Mouse (Mus musculus): ENCODE data around the gene Kmt2d.
A peak's percentile ranks its signal among the peaks of the same experiment; 100 is the strongest.

The Kmt2d gene

DNA sequence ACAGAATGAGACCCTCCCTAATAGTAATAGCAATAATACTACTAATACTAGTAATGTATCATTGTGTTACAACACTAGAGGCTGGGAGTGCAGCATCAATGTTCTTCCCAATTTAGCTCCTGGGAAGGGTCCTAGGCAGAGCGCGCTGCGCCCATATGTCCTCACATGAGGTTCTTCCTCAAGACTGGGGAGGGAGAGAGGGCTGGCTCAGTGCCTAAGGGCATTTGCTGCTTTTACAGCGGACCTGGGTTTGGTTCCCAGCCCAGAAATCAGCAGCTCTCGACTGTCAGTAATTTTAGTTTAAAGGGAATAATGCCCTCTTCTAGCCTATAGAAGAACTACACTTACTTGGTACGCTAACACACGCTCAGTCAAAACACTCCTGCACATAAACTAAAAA is 16.5 kb upstream of the Kmt2d start:
- no peak for DNase-seq (ENCODE audit: low spot score)

DNA sequence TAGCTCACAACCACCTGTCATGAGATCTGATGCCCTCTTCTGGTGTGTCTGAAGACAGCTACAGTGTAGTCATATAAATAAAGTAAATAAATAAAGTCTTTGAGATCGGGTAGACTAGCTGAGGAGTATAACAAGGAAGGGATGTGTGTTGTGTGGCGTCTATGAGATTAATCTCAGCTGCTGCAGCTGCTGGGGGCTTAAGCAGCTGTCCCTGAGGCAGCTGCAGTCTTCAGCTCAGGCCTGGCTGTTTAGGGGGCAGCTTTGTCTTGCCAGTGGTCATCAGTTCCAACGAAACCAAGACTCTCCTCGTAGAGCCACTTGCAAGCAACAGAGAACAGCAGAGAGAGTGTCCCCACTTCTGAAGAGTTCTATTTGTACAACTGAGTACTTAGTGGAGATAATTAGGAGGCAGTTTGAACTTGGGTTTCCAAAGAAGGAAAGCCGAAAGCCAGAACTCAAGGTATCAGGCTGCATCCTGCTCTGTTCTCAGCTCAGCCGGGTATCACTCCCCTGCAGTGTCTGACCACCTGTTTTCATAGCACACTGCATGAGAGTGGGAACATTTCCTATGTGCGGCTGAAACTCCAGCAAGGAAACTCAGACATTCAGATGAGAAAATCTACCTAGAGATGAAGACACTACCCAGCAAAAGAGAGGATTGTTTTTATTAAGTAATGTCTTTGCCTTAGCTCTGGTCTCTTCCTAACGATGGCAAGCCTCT is 15.8 kb upstream of the Kmt2d start:
- no peak for DNase-seq (ENCODE audit: low spot score)

DNA sequence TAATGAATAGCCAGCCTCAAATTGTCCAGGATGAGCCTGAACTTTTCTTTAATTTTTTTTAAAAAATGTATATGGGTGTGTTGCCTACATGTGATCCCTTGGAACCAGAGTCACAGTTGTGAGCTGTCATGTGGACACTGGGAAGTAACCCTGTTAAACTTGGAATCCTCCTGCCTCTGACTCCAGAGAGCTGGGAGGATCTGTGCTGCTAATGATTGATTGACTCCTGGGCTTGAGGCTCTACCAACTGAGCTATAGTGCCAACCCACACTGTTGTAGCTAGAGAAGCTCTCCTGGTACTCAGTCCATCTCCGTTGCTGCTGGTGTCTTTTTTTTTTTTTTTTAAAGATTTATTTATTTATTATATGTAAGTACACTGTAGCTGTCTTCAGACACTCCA is 13.1 kb upstream of the Kmt2d start:
- no peak for DNase-seq (ENCODE audit: low spot score)

DNA sequence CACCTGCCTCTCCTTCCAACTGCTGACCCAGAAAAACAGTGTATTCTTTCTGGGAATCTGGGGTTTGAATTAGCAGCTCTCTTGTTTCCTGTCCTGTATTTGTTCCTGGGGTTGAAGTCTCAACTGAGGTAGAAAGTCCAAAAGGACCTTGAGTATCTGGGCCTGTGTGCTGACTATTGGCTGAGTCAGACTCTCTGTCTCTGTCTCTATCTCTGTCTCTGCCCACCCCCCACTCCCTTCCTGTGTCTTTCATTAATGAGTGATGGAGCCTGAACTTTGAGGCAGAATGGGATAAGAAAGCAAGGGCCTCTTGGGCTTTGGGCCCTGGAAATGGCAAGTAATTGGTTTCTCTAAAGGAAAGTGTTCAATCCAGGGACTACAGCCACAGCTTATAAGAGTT is 12.7 kb upstream of the Kmt2d start:
- no peak for DNase-seq (ENCODE audit: low spot score)

DNA sequence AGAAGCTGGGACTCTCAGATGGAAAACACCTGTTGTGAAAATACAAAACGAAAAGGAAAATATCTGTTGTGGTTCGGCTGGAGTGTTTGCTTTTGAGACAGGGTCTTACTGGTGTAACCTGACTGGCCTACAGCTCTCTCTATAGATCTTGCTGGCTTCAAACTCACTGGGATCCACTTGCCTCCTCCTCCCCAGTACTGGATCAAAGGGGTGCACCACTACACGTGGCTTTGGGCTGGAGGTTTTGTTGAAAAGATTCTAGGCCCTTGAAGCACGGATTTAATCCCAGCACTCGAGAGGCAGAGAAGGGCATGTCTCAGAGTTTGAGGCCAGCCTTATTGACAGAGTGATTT is 10.6 kb upstream of the Kmt2d start:
- no peak for DNase-seq (ENCODE audit: low spot score)

DNA sequence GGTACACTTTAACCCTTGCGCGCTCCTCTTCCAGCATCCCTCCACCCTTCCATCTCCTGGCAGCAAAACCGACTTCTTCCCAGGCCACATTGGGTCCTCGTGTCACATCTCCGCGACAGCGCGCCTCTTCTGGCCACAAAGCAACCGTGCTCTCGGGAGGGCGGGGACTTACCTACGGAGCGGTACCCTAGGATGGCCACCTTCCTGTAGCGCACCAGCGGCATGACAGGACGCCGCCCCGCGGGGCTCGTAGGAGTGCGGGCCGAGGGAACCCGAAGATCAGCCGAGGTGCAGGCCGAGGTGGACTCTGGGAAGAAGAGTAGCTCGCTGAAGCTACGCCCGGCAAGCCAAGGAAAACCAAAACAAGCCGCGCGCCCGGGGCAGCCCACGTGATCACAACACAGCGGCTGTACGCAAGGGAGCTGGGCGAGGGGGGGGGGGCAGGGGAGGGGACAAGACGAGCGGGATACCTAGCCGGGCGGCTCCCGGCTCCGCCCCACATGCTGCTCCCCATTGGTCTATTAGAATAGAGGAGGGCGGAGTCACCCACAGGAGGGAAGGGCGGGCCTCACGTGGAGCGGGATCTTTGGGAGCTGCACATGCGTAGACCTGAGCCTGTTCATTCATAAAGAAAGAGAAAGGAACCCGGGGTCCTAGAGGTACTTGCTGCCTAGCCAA is 10.1 kb upstream of the Kmt2d start:
- DNase-seq (ENCODE audit: low spot score) = peak; percentile 91

DNA sequence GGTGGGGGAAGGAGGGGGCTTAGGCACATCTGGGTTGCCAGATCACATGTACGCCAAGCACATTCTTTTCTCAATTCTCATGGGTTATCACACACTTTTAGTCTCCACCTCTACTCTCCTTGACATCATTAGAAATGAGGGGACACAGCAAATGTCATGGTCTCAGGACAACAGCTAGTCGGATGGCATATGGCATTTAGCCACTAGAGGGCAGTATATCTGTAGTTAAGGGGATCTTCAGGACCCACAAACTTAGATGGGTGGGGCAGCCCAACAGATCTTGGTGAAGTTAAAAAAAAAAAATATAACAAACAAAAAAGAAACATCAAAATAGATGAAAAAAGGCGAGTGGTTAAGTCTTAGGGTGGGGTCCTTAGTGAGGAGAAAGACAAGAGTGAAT is 6.3 kb upstream of the Kmt2d start:
- DNase-seq (ENCODE audit: low spot score) = no peak

DNA sequence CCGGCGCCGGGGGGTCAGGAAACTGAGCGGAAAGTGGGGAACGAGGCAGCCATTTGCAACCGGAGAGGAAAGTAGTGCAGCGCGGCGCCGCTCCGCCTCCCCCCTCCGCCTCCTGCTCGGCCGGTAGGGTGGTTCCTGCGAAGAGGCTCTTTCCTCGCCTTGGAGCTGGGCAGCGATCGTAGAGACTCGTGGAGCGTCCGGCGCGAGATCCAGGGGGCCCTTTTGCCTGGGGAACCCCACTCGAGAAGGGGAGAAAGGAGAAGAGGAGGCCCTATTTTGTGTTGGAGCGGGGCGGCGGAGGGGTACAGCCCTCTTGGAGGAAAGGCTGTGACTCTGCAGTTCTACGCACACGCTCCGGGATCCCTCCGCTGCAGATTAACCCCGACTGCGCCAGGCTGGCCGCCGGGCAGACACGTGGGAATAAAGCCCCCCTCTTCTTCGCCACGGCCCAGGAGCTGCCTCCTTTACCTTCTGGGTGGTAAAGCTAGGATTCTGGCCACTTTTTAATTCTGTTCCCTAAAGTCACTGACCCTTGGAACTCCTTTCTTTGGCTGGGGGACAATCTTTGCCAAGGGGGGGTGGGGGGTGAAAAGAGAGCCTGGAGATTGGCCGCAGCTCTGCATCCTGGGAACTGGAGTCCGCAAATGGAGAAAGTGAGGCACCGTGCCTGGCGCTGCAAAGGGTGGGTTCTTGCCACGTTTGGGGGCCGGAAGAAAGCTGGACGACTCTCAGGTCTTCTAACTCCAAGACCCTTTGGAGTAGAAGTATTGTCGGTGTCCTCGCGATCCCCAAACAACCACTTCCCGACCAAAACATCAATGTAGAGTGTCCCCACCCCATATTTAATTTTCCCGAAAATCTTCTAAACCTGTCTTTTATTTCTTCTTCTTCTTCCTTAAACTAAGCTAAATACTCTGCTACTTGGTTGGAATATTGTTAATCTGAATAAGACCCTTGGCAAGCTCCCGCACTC is 1.2 kb upstream of the Kmt2d start:
- peak; percentile 91 for DNase-seq (ENCODE audit: low spot score)

DNA sequence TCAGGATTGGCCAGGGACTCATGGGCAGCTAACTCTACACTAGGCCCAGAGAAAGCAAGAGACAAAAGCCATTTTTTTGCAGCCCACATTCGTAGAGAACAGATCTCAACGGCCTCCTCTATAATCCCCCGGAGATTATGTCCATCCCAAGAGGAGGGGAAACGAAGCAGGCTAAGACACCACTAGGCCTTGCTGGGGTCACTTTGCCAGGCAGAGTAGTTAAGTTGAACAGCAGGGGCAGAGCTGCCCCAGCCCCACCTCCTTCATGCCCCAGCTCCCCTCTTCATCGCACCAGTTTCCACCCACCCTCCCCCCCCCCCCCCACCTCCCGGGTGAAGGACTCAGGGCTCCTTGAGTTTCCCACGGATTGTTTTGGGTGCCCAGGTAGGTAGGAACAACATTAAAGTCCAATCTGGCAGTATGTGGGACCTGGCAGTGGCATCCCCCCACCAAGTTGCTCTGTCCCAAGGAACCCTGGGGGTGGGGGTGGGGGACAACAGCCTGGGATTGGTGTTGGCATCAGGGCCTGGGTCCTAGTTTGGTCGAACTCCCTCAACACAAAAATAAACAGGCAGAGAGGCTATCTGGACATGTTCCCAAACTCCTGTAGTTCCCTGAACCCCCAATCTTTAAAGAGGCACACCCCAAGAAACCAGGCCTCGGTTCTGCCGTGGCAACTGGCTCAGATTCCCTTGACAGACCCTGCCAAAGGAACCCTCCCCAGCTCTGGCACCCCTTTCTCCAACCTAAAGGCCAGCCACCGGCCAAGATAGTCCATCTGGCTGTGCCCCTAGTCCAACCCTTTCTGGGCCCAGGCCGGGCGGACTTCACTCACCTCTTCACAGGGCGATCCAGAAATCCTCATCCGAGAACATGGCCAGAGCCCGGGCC is 580 bp downstream of the Kmt2d start:
- no peak for DNase-seq (ENCODE audit: low spot score)

DNA sequence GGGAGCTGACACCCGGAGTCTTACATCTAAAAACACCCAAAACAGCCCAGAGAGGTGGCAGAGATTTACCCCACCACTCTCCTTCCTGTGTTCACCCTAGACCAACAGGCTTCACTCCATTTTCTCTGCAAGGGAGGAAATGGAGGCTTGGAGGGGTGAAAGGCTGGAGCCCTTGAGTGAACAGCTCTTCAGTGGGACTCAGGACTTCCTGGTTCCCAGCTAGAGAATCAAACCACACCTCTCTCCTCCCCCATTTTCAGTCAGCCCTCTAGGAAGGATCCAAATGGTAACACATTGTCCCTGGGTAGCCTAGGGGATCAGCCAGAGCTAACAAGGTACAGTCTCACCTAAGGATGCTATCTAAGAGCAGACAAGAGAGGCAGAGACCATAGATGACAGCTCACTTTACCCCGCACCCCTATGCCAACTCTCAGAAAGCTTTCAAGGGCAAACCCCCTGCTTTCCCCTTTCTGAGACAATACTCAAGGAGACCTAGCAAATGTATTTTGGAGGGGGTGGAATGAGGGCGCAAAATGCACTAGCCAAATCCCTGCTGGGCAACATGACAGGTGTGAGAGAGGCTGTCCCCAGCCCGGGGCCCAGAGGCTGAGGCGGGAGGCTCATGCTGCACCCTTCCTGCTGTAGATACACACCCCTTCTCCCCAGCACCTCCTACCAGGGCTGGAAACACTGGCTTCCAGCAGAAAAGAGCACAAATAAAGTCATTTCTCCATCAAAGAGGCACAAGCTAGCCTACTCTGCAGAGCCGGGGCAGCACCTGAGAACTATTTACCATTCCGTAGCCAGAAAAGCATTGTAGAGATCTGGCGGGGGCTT is 1.4 kb downstream of the Kmt2d start:
- no peak for DNase-seq (ENCODE audit: low spot score)

DNA sequence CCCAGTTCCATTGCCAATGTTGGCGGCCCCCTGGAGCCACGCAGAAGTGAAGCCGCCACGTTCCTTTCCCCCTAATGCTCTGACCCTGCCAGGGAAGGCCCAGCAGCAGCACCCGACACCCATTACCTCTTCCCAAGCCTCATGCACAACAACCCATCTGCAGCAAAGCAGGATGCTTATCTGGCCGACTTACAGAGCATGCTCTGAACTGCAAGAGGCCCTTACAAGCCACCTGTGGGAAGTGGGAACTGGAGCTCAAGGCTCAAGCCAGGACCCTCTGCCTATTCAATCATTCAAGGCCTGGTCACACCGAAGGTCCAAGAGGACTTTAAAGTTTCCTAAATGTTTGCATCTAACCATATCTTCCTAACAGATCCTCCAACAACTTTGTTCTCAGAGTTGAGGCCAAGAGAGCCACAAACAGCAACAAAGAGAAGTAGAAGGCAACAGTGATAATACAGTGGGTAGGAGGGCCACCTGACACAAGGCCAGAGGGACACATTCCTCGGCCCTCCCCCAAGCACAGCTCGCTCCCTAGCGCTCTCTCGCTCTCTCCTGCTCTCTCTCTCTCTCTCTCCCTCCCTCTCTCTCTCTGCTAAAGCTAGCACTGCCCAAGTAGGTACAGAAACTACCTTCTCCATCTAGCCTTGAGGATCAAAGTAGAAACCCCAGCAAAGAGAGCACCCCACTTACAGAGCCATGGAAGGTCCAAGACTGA is 2.5 kb downstream of the Kmt2d start:
- no peak for DNase-seq (ENCODE audit: low spot score)

DNA sequence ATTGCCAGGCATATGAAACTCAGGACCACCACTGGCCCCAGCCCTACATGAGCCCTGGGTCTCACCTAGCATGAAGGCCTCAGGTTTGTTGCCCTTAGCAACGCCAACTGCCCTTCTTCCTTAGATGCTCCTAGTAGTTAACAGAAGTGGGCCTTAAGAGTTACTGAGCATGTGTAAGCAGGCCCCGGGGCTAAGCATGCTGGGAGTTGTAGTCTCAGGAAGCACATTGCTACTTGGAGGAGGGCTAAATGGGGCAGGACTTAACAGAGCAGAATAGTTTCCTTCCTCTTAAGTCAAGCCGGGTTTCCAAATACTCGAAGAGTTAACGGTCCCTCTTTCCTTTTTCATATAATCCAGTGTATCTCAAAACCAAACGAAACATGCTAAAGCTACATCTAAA is 3.7 kb downstream of the Kmt2d start:
- no peak for DNase-seq (ENCODE audit: low spot score)

DNA sequence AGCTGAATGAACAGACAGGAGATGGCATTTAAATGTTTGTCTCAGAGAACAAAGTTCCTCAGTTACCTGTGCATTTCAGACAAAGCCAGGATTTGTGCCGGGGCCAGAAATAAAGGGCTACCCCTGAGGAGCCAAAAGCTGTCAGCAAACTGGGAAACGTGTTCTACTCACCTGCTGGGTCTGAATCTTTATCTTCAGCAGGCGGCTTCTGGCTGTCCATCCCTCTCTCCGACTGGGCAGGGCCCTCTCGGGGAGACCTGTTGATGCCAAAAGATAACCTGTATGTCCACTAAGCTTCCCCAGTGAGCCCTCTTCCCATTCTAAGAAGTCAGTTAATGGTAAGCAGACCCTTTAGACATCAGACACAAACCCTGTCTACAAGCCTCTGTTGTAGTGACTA is 4.5 kb downstream of the Kmt2d start:
- DNase-seq (ENCODE audit: low spot score) = no peak

DNA sequence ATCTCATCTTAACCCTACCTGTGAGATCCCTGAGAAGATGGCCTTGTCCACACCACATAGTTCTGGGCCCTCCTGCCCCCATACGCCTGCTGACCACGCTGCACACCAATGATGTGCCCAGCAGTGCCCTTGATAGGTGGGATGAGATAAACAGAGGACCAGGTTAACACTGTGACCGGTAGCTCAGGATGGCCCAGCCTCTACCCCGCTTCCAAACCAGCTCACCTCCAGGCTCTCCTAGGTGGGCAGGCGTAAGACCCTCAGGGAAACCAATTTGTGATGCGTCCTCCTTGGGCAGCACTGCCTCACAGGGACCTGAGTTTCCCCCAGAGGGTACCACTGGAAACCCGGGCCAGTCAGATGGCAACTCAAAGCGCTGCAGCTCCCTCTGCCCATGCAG is 5.2 kb downstream of the Kmt2d start:
- no peak for DNase-seq (ENCODE audit: low spot score)

DNA sequence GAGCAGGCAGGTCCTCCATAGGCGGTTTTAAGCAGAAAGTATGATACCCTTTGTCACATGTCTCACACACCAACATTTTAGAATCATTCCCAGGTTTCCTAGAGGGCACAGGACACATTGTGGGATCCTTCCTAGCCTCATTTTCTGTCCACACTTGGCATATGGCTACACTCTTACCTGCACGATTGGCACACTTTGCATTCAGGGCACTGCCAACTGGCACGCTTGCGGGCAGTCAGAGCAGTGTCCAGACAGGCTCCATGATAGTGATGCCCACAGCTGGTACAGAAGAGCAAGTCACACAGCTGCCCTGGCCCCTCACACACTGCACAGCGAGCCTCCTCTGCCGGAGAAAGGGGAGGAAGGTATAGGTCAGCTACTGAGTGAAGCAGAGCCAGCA is 6.1 kb downstream of the Kmt2d start:
- no peak for DNase-seq (ENCODE audit: low spot score)

DNA sequence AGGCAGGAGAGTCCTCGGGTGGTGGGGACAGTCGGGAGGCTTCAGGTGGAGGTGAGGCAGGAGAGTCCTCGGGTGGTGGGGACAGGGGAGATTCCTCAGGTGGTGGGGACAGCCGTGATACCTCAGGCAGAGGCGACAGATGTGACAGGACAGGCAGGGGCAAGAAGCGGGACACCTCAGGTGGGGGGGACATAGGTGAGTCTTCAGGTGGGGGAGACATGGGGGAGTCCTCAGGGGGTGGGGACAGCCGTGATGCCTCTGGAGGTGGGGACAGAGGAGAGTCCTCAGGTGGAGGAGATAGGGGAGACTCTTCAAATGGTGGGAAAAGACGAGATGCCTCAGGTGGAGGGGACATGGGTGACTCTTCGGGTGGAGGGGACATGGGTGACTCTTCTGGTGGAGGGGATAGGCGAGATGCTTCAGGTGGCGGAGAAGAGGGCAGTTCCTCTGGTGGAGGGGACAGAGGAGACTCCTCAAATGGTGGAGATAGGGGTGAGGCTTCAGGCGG is 7.5 kb downstream of the Kmt2d start:
- DNase-seq (ENCODE audit: low spot score) = no peak

DNA sequence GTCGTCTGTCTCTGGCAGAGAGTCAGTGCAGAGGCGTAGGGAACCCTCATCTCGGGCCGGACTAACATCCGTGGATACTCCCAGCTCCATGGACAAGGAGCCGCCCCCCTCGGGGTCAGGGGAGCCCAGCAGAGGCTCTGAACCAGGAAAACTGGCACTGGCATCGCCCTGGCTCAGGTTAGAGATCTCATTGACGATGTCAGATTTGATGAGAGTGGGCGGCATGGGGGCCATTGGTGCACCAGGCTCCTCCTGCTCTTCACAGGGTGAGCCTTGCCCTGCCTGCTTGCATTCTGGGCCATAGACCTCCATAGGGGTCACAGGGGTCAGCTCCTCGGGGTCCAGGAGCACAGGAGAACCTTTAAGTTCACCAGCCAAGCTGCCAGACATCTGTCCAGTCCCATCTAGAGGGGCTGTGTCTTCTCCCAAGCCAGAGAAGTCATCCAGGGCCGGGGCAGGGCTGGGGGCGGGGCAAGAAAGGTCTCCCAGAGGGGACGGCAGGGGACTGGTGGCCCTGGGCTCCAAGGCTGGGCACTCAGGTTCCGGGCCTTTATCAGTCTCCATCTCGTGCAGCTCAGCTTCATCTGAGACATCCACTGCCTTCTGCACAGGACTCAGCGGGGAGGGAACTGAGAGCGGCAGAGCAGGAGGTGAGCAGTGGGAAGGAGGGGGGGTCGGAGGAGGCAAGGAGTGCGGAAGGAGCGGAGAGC is 9.1 kb downstream of the Kmt2d start:
- DNase-seq (ENCODE audit: low spot score) = no peak

DNA sequence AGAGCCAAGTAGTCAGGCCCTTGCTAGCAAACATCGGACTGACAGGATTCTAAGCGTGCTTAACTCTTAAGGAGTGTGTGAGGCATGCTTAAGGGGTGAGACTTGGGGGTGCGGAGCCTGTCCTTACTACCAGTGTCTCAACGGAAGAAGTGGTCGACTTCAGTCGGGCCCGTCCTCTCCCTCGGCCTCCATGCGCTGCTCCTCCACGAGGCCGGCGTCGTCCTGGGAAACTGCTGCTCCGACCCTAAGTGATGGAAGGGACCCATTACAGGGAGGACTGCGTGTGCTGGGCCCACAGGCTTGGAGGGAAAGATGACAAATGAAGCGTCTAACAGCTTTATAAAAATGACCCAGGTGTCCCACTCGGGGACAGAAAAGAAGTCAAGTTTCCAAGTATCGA is 10.1 kb downstream of the Kmt2d start:
- no peak for DNase-seq (ENCODE audit: low spot score)

DNA sequence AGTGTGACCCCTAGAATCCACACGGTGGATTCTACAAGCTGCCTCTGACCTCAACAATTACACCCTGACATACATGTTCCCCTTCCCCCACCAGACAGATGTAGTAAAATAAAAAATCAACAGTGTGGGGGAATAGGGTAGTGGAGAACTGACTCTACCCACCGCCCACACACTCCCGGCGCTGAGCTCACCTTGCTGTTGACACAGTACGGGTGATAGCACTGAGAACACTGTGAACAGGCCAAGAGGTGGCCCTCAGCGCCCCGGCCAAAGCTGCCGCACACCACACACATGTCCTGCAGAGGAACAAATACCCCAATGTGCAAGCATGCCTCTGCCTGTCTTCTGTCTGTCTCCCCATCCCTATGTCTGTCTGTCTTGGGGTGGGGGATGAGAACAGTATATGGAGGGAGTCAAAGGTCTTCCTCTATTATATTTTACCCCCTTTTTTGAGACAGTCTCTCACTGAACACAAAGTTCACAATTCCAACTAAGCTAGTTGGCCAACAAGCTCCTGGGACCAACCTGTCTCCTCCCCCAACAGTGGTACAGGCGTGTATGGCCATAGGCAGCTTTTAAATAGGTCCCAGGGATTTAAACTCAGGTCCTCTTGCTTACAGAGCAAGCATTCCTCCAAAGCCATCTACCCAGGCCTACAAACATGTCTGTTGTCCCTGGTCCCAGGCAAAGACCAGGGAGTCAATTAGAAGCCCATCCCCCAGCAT is 11.5 kb downstream of the Kmt2d start:
- DNase-seq (ENCODE audit: low spot score) = no peak
